ENCODE assay signal across 10 mouse cellular contexts in genomic region chr11:118210116-118210515, GRCm38 (mm10). TPM values are rescaled to one million over a fixed set of nuclear protein-coding genes. Genes with fewer than 3 reads are reported as not detected.
DNase-seq lines count a peak whose midpoint lies in the region; ATAC-seq and TF ChIP-seq lines count a peak whose summit lies in the region.
"Had no signal": no experiment of that assay in that cellular context is flagged by ENCODE, and none has a peak within 500 bp of the region (broad histone marks: within the 10 kb centered on the region; RNA-seq: fewer than 3 reads in every experiment).

No protein-coding gene starts in this region.

- no peak for ATAC-seq in liver, postnatal 0 days
- no peak for ATAC-seq in liver, embryonic 12.5 days
- no peak for ATAC-seq in kidney, embryonic 14.5 days (ENCODE audit: low FRiP score, low TSS enrichment)
- no peak for ATAC-seq in erythroid progenitor cell, adult 5-6 weeks (replicated peaks; ENCODE audit: low FRiP score, poor library complexity, severe bottlenecking)
- no peak for ATAC-seq in megakaryocyte, adult 5-6 weeks (ENCODE audit: poor library complexity, severe bottlenecking)

- peak overlapping the region; percentile 97 for H3K27ac ChIP-seq in liver, postnatal 0 days (ENCODE audit: low read depth)
- no peak overlapping the region for H3K27ac ChIP-seq in liver, embryonic 12.5 days
- H3K27ac ChIP-seq in kidney, embryonic 14.5 days (ENCODE audit: low read depth, low read length) = no peak overlapping the region
- H3K27ac ChIP-seq: liver, embryonic 15.5 days had no signal

- DNase-seq in liver, postnatal 0 days = no peak
- peak; percentile 88 for DNase-seq in cerebellum, adult 9-11 months
- DNase-seq in layer of hippocampus, adult 9-11 months = peak; percentile 92
- DNase-seq in right cerebral cortex, postnatal 36 days (ENCODE audit: low spot score in 2 of 2) = peak; percentile 67 to 78
- DNase-seq: thymus, adult 18-20 months had no signal

- H3K27me3 ChIP-seq in liver, postnatal 0 days (ENCODE audit: insufficient read depth, low read length) = no peaks in the 10 kb centered on the region
- no peaks in the 10 kb centered on the region for H3K27me3 ChIP-seq in liver, embryonic 12.5 days (replicated peaks)
- H3K27me3 ChIP-seq in kidney, embryonic 14.5 days (ENCODE audit: control insufficient read depth, insufficient read depth, low read length) = no peaks in the 10 kb centered on the region
- H3K27me3 ChIP-seq: liver, embryonic 15.5 days had no signal

- TF ChIP-seq CTCF in liver, postnatal 0 days (IDR thresholded peaks at IDR 0.05; ENCODE audit: low read depth) = no peak

- H3K9me3 ChIP-seq in liver, postnatal 0 days (ENCODE audit: low read length) = no peaks in the 10 kb centered on the region
- no peaks in the 10 kb centered on the region for H3K9me3 ChIP-seq in liver, embryonic 12.5 days (replicated peaks)
- H3K9me3 ChIP-seq in kidney, embryonic 14.5 days (ENCODE audit: control insufficient read depth, low read length) = no peaks in the 10 kb centered on the region
- H3K9me3 ChIP-seq: liver, embryonic 15.5 days had no signal

- H3K36me3 ChIP-seq in liver, postnatal 0 days (replicated peaks; ENCODE audit: insufficient read depth, low read length) = no peaks in the 10 kb centered on the region; the same call in 1 of the 2 replicates
- H3K36me3 ChIP-seq in liver, embryonic 12.5 days = no peaks in the 10 kb centered on the region
- no peaks in the 10 kb centered on the region for H3K36me3 ChIP-seq in kidney, embryonic 14.5 days (ENCODE audit: control insufficient read depth, insufficient read depth, low read length)
- H3K36me3 ChIP-seq: liver, embryonic 15.5 days had no signal

- peaks cover 61% of the 10 kb centered on the region for H3K4me1 ChIP-seq in liver, postnatal 0 days (ENCODE audit: insufficient read depth)
- peaks cover 59% of the 10 kb centered on the region for H3K4me1 ChIP-seq in liver, embryonic 12.5 days
- peaks cover 42% of the 10 kb centered on the region for H3K4me1 ChIP-seq in kidney, embryonic 14.5 days (ENCODE audit: control insufficient read depth, insufficient read depth, low read length)

- H3K4me2 ChIP-seq in liver, postnatal 0 days (ENCODE audit: low read depth, low read length) = peak overlapping the region; percentile 55
- no peak overlapping the region for H3K4me2 ChIP-seq in liver, embryonic 12.5 days
- no peak overlapping the region for H3K4me2 ChIP-seq in kidney, embryonic 14.5 days (replicated peaks; ENCODE audit: low read depth, low read length)
- H3K4me2 ChIP-seq: liver, embryonic 15.5 days had no signal

- 78% methylated on average over 4 of the region's 4 CpGs for WGBS in liver, postnatal 0 days (ENCODE audit: insufficient replicate concordance)
- WGBS in liver, embryonic 12.5 days (ENCODE audit: insufficient replicate concordance) = 59% methylated on average over 4 of the region's 4 CpGs
- 88% methylated on average over 4 of the region's 4 CpGs for WGBS in kidney, embryonic 14.5 days

- H3K4me3 ChIP-seq in liver, postnatal 0 days (ENCODE audit: low read depth, low read length) = no peak overlapping the region
- H3K4me3 ChIP-seq in liver, embryonic 12.5 days = no peak overlapping the region
- no peak overlapping the region for H3K4me3 ChIP-seq in kidney, embryonic 14.5 days (ENCODE audit: low read length)
- H3K4me3 ChIP-seq: liver, embryonic 15.5 days had no signal

- peak overlapping the region; percentile 17; the same call in 1 of the 2 replicates for H3K9ac ChIP-seq in liver, postnatal 0 days (replicated peaks)
- no peak overlapping the region for H3K9ac ChIP-seq in liver, embryonic 12.5 days
- H3K9ac ChIP-seq in kidney, embryonic 14.5 days (ENCODE audit: low read depth, low read length) = no peak overlapping the region
- H3K9ac ChIP-seq: liver, embryonic 15.5 days had no signal

- no peak for TF ChIP-seq EP300 in liver, postnatal 0 days (IDR thresholded peaks at IDR 0.05; ENCODE audit: low read depth)

RNA-seq across cellular contexts. Expression of gene Cyth1, which starts 38.3 kb away (rescaled TPM):
- polyA plus RNA-seq in liver, postnatal 0 days (2015; fragmentation: Nextera tagmentation; extraction: Ambion mirVana) = 7.0 and 7.9 TPM in 2 replicates
- 4.7 and 5.4 TPM in 2 replicates for polyA plus RNA-seq in liver, embryonic 12.5 days (2016; fragmentation: Nextera tagmentation; extraction: Ambion mirVana)
- polyA plus RNA-seq in kidney, embryonic 14.5 days (2014; fragmentation: Nextera tagmentation; extraction: Ambion mirVana) = 11.4 and 12.4 TPM in 2 replicates
- total RNA-seq in erythroid progenitor cell, adult 5-6 weeks (2015; ENCODE audit: low replicate concordance) = 10.5 TPM in 2 replicates
- 11.6 and 12.3 TPM in 2 replicates for total RNA-seq in erythroid progenitor cell, adult 5-6 weeks (2017; ENCODE audit: low replicate concordance)
- total RNA-seq in megakaryocyte, adult 5-6 weeks (2015) = 15.9 and 21.9 TPM in 2 replicates
- total RNA-seq in megakaryocyte, adult 5-6 weeks (2017) = 84.3 and 87.5 TPM in 2 replicates
